Mouse (Mus musculus) ovary, adult 18-20 months (tissue): Measurements from ENCODE around the gene Atg5.
"Not testable (repeated sequence)": the region's sequence is repeated elsewhere in the genome, so short reads cannot be mapped to it uniquely, and the experiment has no call there.

Source experiments
- DNase-seq: peaks from one replicate; pipeline ENCODE4 v3.0.0; 2022; ENCODE audit warnings: low spot score, mixed read lengths

Atg5 gene

DNA sequence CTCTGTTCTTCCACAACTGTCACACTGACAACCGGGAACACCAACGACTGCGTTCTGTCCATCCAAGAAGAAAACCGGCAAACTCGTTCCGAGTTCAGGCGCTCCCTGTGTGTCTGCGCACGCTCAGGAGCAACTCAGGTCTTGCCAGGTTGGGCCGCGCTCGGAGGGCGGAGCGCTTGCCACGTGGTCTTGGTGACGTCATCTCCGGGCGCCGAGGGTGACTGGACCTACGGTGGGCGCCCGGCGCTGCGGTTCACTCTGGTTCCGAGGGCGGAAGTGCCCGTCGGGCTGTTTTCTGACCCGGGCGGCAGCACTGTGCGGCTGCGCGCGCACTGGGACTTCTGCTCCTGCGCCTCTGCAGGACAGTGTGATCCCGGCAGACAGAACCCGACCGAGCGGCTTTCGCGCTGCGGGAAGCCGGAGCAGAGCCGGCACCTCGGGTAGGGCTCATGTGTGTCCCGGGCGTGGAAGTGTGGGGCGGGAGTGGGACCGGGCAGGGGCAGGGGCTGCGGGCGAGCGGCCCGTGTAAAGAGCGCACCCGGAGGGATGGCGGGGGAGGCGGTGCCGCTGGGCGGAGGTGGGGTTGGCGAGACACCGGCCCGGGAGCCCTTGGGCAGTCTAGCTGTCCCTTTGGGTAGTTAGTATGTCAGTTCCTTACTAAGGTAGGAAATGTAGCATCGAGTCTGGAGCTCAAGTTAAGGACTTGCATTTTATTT, at the start of gene Atg5:
TSS of gene Atg5 (plus strand) at position 214 of the 716 bp plus-strand sequence.
- DNase-seq = peak; percentile 97

DNA sequence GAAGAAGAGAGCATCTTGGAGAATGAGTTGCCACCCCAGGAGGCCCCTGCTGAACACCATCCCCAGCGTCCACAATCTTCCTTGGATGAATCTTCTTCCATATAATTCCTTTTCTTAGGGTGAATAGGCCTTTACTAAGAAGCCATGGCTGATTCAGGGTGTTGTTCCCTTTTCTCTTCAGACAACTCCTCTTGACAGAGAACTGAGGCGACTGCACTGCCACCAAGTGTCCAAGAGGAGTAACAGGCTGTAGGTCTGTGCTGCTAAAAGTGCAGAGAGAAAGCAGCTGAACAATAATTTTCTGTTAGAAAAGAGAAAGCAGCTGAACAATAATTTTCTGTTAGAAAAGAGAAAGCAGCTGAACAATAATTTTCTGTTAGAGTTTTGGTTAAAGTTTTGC, 49.1 kb upstream of the Atg5 start:
- DNase-seq = not testable (repeated sequence)

DNA sequence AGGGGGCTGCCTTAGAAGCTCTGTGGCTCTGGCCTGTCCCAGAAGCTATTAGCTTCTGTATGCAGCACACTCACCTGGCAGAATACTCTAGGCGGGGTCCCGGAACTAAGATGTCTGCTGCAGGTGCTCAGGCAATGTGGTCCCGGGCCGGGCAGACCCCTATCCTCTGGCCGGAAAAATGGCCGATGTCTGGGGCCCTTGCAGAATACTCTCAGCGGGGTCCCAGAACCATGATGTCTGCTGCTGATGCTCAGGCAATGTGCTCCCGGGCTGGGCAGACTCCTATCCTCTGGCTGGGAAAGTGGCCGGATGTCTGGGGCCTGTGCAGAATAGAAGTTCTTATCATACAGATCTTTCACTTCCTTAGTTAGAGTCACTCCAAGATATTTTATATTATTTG, 43.8 kb upstream of the Atg5 start:
- DNase-seq = no peak

DNA sequence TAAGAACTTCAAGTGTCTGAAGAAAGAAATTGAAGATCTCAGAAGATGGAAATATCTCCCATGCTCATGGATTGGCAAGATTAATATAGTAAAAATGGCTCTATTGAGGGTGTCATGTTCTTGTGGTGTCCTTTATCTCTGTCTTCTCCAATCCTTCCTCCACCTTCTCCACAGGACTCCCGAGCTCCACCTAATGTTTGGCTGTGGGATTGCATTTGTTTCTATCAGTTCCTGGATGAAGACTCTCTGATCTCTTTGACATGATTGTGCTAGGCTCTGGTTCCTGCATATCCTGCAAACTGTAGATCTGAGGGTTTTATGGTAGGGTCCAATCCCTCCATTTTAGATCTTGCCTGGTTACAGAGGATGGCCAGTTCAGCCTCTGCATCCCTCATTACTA, 34.8 kb upstream of the Atg5 start:
- not testable (repeated sequence) for DNase-seq

DNA sequence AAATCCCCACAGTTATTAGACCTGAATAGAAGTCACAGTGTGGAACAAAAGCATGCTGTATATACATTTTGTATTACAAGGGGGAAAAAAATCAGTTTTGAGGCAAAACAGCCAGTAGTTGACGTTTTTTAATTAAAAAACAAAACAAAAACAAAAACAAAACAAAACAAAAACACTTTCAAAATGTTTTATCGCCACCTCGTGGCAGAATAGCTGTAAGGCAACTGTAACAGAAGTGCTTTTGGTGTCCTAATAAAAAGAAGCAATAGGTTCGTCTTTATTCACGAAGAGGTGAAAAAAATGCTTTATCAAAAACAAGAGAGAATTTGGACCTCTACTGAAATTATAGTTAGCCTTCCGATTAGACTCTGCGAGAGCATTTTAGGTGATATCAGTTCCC, 32.9 kb upstream of the Atg5 start:
- DNase-seq = not testable (repeated sequence)

DNA sequence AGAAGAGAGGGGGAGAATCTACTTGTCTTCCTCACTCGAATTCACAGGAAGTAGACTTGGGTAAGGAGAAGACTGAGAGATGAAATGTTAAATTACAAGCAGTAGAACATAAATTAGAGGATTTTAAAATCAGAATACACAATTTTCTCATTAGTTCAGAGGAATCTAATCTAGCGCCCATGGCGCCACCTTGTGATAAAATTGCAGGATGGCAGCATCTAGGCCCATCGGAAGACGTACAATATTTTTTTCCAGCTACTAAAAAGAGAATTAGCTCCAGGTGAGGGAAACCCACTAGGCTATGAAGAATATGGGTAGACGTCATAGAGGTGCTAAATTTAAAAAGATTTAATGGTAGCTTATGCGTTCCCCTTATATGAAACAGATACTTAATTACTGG, 11.5 kb upstream of the Atg5 start:
- DNase-seq = no peak

DNA sequence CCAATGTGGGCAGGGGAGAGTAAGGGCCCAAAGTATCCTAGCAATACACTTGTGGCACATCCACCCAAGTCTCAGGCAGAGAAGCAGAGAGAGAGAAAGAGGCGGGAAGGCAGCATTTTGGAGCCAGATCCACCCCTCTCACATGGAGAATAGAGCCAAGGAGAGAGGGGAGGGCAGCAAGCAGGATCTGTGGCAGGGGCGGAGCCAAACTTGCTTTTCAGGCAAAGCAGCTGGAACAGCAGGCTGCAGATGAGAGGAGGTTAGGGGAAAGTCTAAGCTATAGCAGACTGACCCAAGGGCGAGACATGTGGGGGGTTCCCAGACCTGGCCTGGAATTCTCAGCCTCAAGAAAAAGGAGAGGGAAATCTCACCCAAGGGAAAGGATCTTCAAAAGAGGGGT, 2.3 kb upstream of the Atg5 start:
- DNase-seq = no peak

DNA sequence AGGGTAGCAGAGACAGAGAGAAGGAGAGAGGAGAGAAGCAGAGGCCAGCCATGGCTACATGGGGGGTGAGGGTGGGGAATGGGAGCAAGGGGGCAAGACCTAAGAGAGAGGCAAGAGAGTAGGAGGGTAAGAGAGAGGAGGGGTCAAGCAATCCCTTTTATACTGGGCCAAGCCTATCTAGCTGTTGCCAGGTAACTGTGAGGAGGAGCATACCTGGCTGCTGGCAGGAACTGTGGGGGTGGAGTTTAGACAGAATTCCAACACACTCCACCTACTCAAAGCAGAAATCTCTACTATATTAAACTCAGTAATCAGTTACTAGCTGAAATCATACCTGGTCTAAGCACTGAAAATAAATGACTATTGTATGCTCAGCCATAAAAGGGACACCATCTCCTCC, 1.6 kb upstream of the Atg5 start:
- no peak for DNase-seq

DNA sequence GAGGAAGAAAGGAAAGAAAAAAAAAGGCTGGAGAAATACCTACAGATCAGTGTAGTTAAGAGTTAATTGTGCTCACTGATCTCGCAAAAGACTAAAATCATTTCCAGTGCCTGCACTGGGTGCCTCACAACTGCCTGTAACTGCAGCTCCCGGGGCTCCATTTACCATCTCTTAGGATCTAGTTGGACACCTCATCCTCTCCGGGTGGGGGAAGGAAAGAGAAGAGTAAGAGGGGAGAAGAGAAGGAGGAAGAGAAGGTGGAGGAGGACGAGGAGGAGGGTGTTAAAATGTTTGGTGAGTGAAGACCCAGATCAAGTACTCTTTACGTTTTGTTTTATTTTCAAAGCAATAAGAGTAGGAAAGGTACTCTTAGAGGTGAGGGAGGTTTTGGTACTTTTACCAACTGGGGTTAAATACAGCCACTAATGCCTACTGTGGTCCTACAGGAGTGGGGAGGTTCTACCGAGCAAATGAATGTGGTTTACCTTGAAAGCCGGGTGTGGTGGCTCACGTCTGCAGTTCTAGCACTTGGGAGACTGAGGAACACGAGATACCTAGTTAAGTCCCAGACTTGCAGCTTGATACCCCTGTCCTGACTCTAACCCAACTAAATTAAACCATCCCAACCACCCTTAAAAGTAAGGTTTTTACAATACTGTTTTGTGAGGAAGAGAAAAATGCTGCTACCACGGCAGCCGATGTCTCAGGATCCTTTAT, 574 bp upstream of the Atg5 start:
- no peak for DNase-seq

DNA sequence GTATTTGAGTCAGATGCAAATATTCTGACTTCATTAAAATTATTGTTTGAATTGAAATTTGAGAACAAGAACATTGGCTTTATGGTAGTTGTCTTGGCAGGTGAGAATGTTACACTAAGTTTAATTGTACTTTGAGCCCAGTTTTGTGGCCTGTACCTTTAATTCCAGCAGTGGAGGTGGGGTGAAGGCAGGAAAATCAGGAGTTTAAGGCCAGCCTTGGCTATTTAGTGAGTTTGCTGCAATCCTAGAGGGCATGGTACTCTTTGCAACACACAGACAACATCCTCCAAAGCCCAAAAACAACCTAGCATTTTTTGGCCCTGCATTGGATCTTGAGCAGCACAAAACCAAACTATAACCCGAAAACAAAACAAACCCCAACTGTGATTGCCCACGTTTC, 1.1 kb downstream of the Atg5 start:
- no peak for DNase-seq

DNA sequence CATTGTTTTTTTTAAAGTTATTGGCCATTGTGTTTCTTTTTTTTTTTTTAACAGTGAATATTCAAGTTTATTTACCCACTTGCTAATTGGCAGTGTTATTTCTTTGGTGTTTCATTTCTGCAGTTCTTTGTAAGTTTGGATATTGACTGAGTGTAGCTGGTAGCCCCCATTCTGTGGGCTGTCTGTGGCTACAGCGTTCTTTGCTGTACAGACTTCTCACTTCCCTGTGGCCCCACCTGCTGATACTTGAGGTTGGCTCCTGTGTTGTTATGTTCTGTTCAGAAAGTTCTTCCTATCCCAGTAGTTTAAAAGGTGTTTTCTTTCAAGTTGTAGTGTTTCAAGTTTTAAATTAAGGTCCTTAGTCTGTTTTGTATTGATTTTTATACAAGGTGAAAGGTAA, 14.2 kb downstream of the Atg5 start:
- no peak for DNase-seq

DNA sequence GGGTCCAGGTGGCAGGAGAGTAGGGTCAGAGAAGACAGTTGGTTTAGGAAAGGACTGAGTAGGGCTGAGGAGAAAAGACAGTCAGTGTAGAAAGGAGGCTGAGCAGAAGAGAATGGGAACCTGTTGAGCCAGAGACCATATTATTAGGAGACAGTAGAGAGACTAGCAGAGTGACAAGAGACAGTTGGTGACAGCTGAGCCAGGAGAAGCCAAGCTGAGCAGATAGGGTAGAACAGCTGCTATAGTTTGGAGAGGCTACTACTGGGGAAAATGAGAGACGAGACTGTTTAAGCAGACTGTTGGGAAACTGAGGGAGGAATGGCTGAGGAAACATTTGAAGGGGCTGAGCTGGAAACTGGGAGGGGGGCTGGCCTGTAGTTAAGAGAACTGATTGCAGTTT, 16.9 kb downstream of the Atg5 start:
- DNase-seq = no peak

DNA sequence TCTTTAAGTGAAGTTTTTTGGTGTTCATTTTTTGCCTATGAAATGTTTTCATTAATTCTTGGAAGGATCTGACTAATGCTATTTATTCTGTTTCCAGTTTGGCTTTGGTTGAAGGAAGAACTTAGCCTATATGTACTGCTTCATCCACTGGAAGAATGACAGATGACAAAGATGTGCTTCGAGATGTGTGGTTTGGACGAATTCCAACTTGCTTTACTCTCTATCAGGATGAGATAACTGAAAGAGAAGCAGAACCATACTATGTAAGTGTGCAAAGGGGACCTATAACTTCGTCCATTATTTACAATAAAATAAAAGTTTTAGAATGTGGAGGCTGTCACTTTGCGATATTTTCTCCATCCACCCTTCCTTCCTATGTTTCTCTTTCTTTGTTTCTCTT, 17.8 kb downstream of the Atg5 start:
- DNase-seq = no peak

DNA sequence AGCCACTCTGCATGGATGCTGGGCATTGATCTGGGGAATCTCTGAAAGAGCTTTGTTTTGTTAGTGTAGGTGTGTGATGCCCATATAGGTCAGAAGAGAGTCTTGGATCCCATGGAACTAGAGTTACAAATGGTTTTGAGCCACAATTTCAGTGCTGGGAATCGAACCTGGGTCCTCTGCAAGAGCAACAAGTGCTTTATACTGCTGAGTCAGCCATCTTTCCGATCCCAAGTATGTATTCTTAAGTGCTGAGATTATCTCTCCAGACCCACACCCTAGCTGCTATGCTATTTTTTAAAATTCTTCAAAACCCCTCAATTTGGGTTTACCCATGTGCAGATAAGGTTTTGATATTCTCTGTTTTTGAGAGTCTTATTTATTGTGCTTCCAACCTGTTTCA, 22.7 kb downstream of the Atg5 start:
- no peak for DNase-seq

DNA sequence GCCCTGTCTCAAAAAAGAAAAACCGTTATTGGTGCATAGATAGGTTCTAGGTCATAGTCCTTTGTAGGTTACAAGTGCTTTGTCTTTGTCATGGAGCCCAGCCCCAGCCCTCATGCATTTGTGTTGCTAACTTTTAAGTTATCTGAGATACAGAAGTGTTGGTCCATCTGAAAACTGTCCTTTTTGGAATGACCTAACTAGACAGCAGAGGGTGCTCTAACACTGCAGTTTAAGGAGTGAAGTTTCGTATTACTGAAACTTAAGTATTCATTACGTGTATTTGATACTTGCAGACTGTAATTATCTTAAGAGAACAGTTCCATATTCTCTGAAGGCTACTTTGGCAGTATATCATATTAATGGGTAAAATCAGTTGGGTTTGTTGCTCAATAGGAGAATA, 24.0 kb downstream of the Atg5 start:
- no peak for DNase-seq

DNA sequence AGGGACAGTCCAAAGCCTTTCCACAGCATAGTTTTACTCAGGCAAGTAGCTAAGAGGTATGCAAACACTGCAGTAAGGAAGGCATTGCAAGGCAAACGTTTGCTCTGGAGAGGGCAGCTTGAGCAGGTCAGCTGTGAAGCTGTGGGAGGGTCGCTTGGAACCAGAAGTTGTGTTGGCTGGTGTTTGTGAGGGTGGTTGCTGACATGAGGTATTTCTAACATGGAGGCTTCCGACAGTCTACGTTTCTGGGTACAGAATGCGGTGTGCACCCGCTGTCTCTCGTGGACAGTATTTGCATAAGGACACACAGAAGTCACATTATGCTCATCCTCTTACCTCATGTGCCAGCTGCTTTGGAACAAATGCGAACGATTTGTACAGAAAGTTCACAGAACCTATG, 31.0 kb downstream of the Atg5 start:
- DNase-seq = no peak

DNA sequence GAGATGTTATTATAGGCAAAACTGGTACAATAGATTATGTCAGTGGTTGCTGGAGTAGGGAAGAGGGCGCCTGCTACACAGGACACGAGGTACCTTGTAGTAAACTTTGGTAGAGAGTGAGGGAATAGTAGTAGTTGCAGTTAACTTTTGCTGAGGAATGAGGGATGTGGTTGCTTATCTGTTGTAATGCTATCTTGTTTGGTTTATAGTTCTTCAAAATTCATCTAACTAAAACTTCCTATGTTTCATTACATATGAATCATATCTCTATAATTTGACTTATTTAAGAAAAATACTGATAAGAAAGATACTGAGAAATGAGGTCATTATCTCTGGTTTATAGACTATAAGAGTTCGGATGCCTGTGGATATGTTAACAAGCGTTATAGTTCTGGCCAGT, 31.9 kb downstream of the Atg5 start:
- no peak for DNase-seq

DNA sequence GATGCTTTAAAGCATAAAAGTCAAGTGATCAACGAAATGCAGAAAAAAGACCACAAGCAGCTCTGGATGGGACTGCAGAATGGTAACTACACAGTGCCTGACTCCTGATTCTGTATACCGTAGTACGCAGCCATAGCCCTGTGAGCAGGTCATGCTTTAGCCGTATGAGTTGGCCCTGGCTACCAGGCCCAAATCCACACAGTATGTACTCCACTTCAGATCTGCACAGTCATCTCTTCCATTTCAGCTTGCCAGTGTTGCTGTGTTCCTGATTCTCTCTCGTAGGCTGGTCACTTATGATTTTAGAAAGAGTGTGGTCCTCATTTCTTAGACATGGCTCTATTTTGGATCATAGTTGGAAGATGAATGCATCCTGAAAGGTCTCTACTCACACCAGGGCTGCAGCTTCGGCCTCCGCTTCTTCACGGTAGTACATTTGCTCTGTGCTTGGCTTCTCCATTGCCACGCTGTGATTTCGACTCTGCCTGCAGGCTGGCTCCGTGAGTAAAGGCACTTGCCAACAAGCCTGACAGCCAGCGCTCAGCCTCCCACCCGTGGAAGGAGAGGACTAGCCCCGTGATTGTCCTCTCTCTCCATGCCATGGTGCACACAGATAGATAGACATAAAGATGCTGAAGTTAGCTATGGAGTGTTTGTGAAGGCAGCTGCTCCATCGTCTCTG, 35.6 kb downstream of the Atg5 start:
- no peak for DNase-seq

DNA sequence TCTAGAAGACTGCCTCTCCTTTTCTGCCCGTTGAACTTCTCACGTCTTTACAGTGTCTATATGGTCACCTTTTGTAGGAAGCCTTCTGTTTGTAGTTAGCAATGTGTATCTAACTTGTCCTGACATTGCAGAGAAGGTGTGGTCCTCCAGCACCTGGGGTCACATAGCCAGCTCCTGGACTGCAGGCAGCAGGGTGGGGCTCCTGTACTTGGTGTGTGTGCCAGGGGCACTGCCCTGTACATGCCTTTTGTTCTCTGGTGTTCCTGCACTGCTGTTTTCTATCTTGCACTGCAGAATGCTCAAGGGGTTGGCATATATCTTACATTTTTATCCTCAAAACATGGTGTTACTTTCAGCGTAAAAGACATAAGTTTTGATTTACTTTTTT, 36.2 kb downstream of the Atg5 start:
- DNase-seq = no peak

DNA sequence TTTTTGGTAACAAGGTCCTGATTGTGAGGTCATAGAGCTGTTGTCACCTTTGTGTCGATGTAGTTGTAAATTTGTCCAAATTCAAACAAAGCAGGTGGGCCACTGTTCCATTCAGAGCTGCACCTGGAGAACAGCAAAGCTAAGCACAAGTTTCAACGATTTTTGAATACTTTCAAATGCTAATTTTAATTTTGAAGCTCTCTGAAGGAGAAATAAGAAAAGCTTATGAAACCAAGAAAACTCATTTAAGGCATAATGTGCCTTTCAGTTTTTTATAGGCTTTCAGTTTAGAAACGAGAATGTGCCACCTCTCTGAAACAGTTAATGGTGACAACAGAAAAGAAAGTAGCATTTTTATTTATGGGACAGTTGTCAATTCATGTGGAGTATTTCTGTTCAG, 36.7 kb downstream of the Atg5 start:
- no peak for DNase-seq

DNA sequence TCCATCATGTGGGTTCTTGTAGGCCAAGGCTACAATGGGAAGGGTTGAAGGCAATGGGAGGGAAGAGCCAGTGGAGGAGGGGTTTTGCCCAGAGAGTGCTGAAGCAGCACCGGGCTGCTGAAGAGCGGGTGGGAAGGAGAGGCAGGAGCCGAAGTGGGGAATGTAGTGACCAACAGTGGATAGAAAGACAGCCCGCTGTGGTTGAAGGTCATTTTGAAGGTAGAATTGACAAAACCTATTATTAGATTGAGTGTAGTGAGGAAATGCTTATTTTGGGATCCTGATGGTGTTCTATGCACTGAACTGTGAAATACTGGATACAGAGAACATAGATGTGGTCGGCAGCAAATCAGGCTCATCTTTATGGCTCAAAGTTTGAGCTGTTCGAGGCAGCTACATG, 38.1 kb downstream of the Atg5 start:
- no peak for DNase-seq

DNA sequence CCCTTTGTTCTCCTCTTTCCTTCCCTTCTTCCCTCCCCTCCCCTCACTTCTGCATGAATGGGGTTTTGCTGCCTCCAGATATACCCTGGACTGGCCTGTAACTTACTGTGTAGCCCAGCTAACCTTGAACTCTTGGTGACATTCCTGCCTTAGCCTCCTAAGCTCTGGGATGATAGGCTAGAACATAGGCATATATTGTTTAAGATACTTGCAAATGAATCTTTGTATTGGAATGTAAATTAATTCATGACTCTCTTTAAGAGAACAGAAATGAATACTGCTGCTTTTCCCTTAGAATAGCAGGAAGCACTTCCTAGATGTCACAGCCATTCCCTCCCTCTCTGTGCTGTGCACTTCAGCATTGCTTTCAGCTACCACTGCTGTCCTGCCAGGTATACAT, 40.1 kb downstream of the Atg5 start:
- DNase-seq = no peak

DNA sequence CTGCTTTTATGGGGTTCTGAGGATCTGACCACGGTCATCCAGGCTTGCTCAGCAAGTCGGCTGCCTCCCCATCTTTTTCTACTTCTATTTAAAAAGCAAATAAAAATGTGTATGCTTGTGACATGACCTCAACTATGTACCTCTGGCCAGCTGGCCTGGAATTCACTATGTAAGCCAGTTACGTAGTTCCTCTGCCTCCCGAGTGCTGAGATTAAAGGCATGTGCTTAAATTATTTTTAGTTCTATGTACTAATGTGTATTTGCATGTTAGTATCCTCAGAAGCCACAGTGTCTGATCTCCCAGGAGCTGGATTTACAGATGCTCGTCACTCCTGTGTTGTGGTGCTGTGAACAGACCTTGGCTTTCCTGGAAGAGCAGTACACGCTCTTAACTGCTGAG, 41.1 kb downstream of the Atg5 start:
- no peak for DNase-seq
